Mouse (Mus musculus): Measurements from ENCODE around the gene Gm9049.

GRCm38 (mm10) chr10:118369518-118369917 is 15.6 kb upstream of the Gm9049 start:
- TF ChIP-seq CTCF (IDR thresholded peaks at IDR 0.05; ENCODE audit: borderline replicate concordance, control insufficient read depth, extremely low read depth, insufficient read depth, low read length, poor library complexity) (no peak), POLR2A (IDR thresholded peaks at IDR 0.05; ENCODE audit: control insufficient read depth, extremely low read depth, insufficient read depth, low read length, poor library complexity) (no peak)
